Mouse (Mus musculus) lung, embryonic 16.5 days (tissue): Measurements from ENCODE around the gene Arfgap3. TPM values are rescaled to one million over a fixed set of nuclear protein-coding genes. Genes with fewer than 3 reads are reported as not detected.
A peak's percentile ranks its signal among the peaks of the same experiment; 100 is the strongest.
"Not testable (repeated sequence)": the region's sequence is repeated elsewhere in the genome, so short reads cannot be mapped to it uniquely, and the experiment has no call there.

Experiments
- ATAC-seq: fragments of 200-750 bp; cut with Nextera tagmentation; 2 replicates; pipeline ENCODE4 v1.8.0; 2017; ENCODE audit warnings: low read depth, mild to moderate bottlenecking, moderate library complexity
- H3K27ac ChIP-seq: fragments of 300-500 bp; sonication (generic); 2 replicates; pipeline ENCODE4 v1.5.1; 2014; ENCODE audit warnings: mild to moderate bottlenecking, control low read depth, low read length
- H3K27me3 ChIP-seq: fragments of 300-500 bp; sonication (generic); 2 replicates; pipeline ENCODE4 v1.6.1; 2014; ENCODE audit warnings: low read depth, low read length, mixed read lengths; ENCODE audit not compliant: control insufficient read depth, insufficient read depth
- H3K36me3 ChIP-seq: fragments of 300-500 bp; sonication (generic); 2 replicates; pipeline ENCODE4 v1.6.1; 2014; ENCODE audit warnings: low read length; ENCODE audit not compliant: control insufficient read depth, insufficient read depth
- H3K4me1 ChIP-seq: fragments of 300-500 bp; sonication (generic); replicated peaks from 2 replicates; pipeline ENCODE4 v1.6.1; 2014; ENCODE audit warnings: low read length, mixed read lengths; ENCODE audit not compliant: control insufficient read depth, insufficient read depth
- H3K4me2 ChIP-seq: fragments of 300-500 bp; sonication (generic); 2 replicates; pipeline ENCODE4 v1.6.1; 2014; ENCODE audit warnings: low read depth, low read length, control low read depth
- H3K4me3 ChIP-seq: fragments of 300-500 bp; sonication (generic); 2 replicates; pipeline ENCODE4 v1.5.1; 2014; ENCODE audit warnings: mild to moderate bottlenecking, low read length, control low read depth
- H3K9ac ChIP-seq: fragments of 300-500 bp; sonication (generic); 2 replicates; pipeline ENCODE4 v1.6.1; 2014; ENCODE audit warnings: low read length, control low read depth
- H3K9me3 ChIP-seq: fragments of 300-500 bp; sonication (generic); 2 replicates; pipeline ENCODE4 v1.6.1; 2016; ENCODE audit warnings: low read length; ENCODE audit not compliant: control insufficient read depth
- WGBS: fragments of 180-500 bp; shearing (Covaris S2); extraction: QIAGEN DNeasy Blood & Tissue Kit; methylation state at CpG from one replicate; pipeline ENCODE4 v1.1.7; 2014; 5-methylcytosine and 5-hydroxymethylcytosine counted together
- polyA plus RNA-seq: library from polyadenylated mRNA; unstranded; fragments of >200 nt; fragmentation: Nextera tagmentation; extraction: Ambion mirVana; gene quantifications from 2 replicates; pipeline ENCODE4 v1.2.1, GENCODE M21; 2015

The Arfgap3 gene
- polyA plus RNA-seq, 1 experiment from 2014 or later, result 45.8 TPM

GRCm38 (mm10) chr15:83332373-83332772, 17.7 kb downstream of the Arfgap3 start:
- no peak overlapping the region for H3K27ac ChIP-seq
- no peak overlapping the region for H3K9ac ChIP-seq
- 87% methylated on average over 3 of the region's 3 CpGs for WGBS
- no peaks in the 10 kb centered on the region for H3K9me3 ChIP-seq
- ATAC-seq, result no peak
- peaks cover 40% of the 10 kb centered on the region for H3K36me3 ChIP-seq
- no peaks in the 10 kb centered on the region for H3K4me1 ChIP-seq
- no peak overlapping the region for H3K4me2 ChIP-seq
- H3K4me3 ChIP-seq, result no peak overlapping the region
- no peaks in the 10 kb centered on the region for H3K27me3 ChIP-seq

- Histone ChIP-seq H3K4me1 (no peaks in the 10 kb centered on the region), H3K36me3 (peaks cover 31% of the 10 kb centered on the region), H3K4me2 (no peak overlapping the region), H3K4me3 (no peak overlapping the region), H3K9me3 (no peaks in the 10 kb centered on the region), H3K9ac (no peak overlapping the region), H3K27ac (no peak overlapping the region), H3K27me3 (no peaks in the 10 kb centered on the region)
- WGBS, result 78% methylated on average over 5 of the region's 5 CpGs
- ATAC-seq, result no peak
Observed at GRCm38 (mm10) chr15:83328952-83329351, 21.1 kb downstream of the Arfgap3 start.

DNA sequence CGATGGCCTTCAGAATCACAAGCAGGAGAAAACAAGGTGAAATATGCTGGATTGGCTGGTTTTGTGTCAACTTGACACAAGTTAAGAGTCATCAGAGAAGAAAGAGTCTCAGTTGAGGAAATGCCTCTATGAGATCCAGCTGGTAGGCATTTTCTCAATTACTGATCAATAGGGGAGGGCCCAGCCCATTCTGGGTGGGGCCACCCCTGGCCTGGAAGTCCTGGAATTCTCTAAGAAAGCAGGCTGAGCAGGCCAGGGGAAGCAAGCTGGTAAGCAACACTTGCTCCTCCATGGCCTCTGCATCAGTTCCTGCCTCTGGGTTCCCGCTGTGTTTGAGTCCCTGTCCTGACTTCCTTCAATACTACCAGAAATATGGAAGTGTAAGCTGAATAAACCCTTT, 27.0 kb downstream of the Arfgap3 start:
- H3K4me3 ChIP-seq, result no peak overlapping the region
- no peak overlapping the region for H3K9ac ChIP-seq
- no peak for ATAC-seq
- no peaks in the 10 kb centered on the region for H3K27me3 ChIP-seq
- WGBS, result 94% methylated on average over 2 of the region's 2 CpGs
- no peaks in the 10 kb centered on the region for H3K9me3 ChIP-seq
- H3K4me1 ChIP-seq, result no peaks in the 10 kb centered on the region
- no peak overlapping the region for H3K27ac ChIP-seq
- H3K36me3 ChIP-seq, result peaks cover 25% of the 10 kb centered on the region
- H3K4me2 ChIP-seq, result no peak overlapping the region

- H3K4me2 ChIP-seq, result no peak overlapping the region
- WGBS, result 76% methylated on average over 1 of the region's 1 CpGs
- peaks cover 27% of the 10 kb centered on the region for H3K36me3 ChIP-seq
Observed at GRCm38 (mm10) chr15:83314914-83315313, 35.1 kb downstream of the Arfgap3 start.

DNA sequence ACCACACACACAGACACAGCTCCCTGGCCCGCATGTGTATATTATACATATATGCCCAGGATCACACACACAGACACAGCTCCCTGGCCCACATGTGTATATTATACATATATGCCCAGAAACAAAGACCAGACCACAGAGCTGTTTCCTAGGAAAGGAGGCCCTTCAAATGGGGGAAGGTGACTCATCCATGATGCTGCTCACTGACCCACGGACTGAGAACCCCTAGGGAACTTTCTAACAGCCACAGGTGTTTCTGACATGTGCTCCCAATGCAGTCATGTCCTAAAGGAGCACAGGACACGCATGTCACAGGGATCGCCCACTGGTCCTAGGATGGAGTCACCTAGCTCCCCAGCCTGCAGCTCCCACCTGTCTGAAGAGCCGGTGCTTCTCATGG, 40.2 kb downstream of the Arfgap3 start:
- Histone ChIP-seq H3K36me3 (peaks cover 23% of the 10 kb centered on the region), H3K4me2 (no peak overlapping the region), H3K4me3 (no peak overlapping the region), H3K9me3 (no peaks in the 10 kb centered on the region), H3K4me1 (no peaks in the 10 kb centered on the region; the same call in 1 of the 2 replicates), H3K27ac (no peak overlapping the region), H3K9ac (no peak overlapping the region), H3K27me3 (no peaks in the 10 kb centered on the region)
- no peak for ATAC-seq
- 87% methylated on average over 5 of the region's 5 CpGs for WGBS

More at GRCm38 (mm10) chr15:83314914-83315313, 35.1 kb downstream of the Arfgap3 start:
- ATAC-seq, result no peak
- no peaks in the 10 kb centered on the region for H3K4me1 ChIP-seq
- no peaks in the 10 kb centered on the region for H3K9me3 ChIP-seq
- no peaks in the 10 kb centered on the region for H3K27me3 ChIP-seq
- H3K4me3 ChIP-seq, result no peak overlapping the region
- no peak overlapping the region for H3K9ac ChIP-seq
- H3K27ac ChIP-seq, result no peak overlapping the region

DNA sequence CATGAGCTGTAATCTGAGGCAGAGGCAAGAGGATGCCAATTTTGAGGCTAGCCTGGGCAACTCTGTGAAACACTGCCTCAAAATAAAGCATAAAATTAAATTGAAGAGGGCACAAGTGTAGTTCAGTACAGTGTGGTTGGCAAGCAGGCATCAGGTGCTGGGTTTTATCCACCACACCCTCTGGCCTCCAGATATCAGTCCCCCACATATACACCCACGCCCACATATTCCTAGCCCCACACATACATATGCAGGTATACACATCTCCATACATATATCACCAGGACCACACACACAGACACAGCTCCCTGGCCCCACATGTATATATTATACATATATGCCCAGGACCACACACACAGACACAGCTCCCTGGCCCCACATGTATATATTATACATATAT, 41.3 kb downstream of the Arfgap3 start:
- not testable (repeated sequence) for H3K9ac ChIP-seq
- WGBS, result 100% methylated on average over 1 of the region's 1 CpGs

DNA sequence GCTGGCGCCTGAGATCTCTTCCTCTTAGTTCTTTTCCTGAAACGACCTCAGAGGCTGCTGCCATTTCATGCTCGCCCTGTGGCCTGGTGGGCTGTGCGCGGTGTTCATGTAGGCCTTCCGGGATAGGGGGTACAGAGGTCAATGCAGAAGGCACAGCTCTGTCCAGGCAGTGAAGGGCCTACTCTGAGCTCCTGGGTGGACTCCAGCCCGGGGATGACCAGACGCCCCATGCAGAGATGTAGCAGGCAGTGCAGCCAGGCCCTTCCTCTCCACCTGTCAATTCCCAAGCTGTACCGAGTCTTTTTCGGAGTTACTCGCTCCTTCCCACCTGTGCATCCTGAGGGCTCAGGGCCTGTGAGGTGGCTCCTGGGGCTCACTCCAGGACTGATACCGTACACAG, 43.9 kb downstream of the Arfgap3 start:
- H3K27ac ChIP-seq, result peak overlapping the region; percentile 57
- 93% methylated on average over 12 of the region's 12 CpGs for whole genome bisulfite sequencing
- H3K9me3 ChIP-seq, result no peaks in the 10 kb centered on the region
- H3K9ac ChIP-seq, result no peak overlapping the region
- no peak overlapping the region for H3K4me2 ChIP-seq
- H3K27me3 ChIP-seq, result no peaks in the 10 kb centered on the region
- no peak for ATAC-seq
- H3K4me3 ChIP-seq, result no peak overlapping the region
- H3K36me3 ChIP-seq, result peaks cover 12% of the 10 kb centered on the region
- H3K4me1 ChIP-seq, result peaks cover 11% of the 10 kb centered on the region

More for the DNA sequence above, 41.3 kb downstream of the Arfgap3 start:
- not testable (repeated sequence) for H3K27ac ChIP-seq, H3K4me2 ChIP-seq, H3K4me3 ChIP-seq, H3K9me3 ChIP-seq, ATAC-seq, H3K4me1 ChIP-seq, H3K27me3 ChIP-seq
- peaks cover 20% of the 10 kb centered on the region for H3K36me3 ChIP-seq

DNA sequence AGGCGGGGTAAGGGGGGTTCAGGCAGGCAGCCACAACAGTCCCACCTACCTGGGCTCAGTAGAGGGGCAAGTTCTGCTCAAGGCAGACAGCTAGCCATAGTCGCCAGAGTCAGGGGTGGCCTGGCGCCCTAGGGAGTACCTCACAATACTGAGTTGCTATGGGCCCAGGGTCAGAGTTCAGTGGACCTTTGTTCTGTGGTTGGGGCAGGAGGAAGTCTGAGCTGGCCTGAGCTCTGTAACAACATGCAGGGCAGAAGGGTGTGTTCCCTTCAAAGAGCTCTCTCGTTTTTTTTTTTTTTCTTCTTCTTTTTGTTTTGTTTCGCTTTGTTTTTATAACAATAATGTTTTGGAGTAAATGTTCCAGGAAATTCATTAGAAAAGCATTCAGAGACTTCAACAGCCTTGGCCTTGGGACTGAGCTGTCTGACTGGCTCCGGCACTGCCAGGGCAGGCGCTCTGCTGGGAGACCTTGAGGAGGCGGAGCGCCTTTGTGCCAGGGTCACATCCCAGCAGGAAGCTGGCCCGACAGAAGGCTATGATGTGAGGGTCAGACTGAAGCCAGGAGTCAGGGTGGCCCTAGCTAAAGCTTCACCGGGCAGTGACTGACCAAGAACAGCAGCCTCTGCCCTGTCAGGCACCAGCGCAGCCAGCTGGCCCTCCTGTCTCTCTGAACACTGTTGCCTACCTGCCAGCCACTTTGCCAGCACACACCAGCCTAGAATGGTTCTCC, 44.7 kb downstream of the Arfgap3 start:
- H3K9me3 ChIP-seq, result no peaks in the 10 kb centered on the region
- peaks cover 13% of the 10 kb centered on the region for H3K4me1 ChIP-seq
- H3K27ac ChIP-seq, result peak overlapping the region; percentile 80
- peak; percentile 72 for ATAC-seq
- H3K4me3 ChIP-seq, result no peak overlapping the region
- peaks cover 12% of the 10 kb centered on the region for H3K36me3 ChIP-seq
- H3K9ac ChIP-seq, result peak overlapping the region; percentile 0; the same call in 1 of the 2 replicates
- no peaks in the 10 kb centered on the region for H3K27me3 ChIP-seq
- no peak overlapping the region for H3K4me2 ChIP-seq
- WGBS, result 77% methylated on average over 12 of the region's 12 CpGs

DNA sequence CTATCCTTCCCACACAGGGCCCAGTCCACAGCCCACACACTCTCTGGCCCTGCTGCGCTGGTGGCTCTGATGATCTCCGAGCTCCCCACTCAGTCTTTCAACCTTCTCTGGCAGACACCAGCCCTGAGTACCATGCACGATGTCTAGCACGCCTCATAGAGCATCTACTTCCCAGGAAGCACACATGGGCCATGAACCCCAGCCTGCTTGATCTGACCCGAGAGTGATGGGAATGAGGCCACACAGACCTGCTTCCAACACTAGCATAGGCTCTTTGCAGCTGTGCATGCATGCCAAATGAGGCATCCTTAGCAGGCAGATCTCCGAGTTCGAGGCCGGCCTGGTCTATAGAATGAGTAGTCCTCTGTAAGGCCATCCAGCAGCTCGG, 45.2 kb downstream of the Arfgap3 start:
- Histone ChIP-seq H3K4me2 (no peak overlapping the region), H3K27me3 (no peaks in the 10 kb centered on the region), H3K36me3 (peaks cover 9% of the 10 kb centered on the region), H3K9me3 (no peaks in the 10 kb centered on the region), H3K4me1 (peaks cover 13% of the 10 kb centered on the region), H3K27ac (peak overlapping the region; percentile 80), H3K9ac (no peak overlapping the region), H3K4me3 (no peak overlapping the region)
- 87% methylated on average over 9 of the region's 9 CpGs for WGBS
- no peak for ATAC-seq
